ENCODE assay signal across 19 mouse cellular contexts in genomic region chr9:55246918-55247317, GRCm38 (mm10).
"Had no signal": no experiment of that assay in that cellular context is flagged by ENCODE, and none has a peak within 500 bp of the region (broad histone marks: within the 10 kb centered on the region; RNA-seq: fewer than 3 reads in every experiment).

No protein-coding gene starts in this region.

- H3K9ac ChIP-seq: liver, embryonic 15.5 days; liver, postnatal 0 days; lung, embryonic 15.5 days; midbrain, embryonic 12.5 days; neural tube, embryonic 13.5 days; neural tube, embryonic 15.5 days; stomach, embryonic 15.5 days had no signal

- H3K27ac ChIP-seq: liver, embryonic 15.5 days; lung, embryonic 15.5 days; midbrain, embryonic 10.5 days; midbrain, embryonic 12.5 days; neural tube, embryonic 13.5 days; neural tube, embryonic 15.5 days; stomach, embryonic 15.5 days; stomach, postnatal 0 days had no signal

- H3K36me3 ChIP-seq: liver, embryonic 15.5 days; lung, embryonic 15.5 days; midbrain, embryonic 10.5 days; midbrain, embryonic 12.5 days; neural tube, embryonic 13.5 days; neural tube, embryonic 15.5 days; stomach, embryonic 15.5 days had no signal

- H3K4me3 ChIP-seq: liver, embryonic 15.5 days; lung, embryonic 15.5 days; midbrain, embryonic 10.5 days; midbrain, embryonic 12.5 days; myocyte; neural tube, embryonic 13.5 days; neural tube, embryonic 15.5 days; stomach, embryonic 15.5 days had no signal

- H3K27me3 ChIP-seq: liver, embryonic 15.5 days; lung, embryonic 15.5 days; midbrain, embryonic 12.5 days; neural tube, embryonic 15.5 days; stomach, embryonic 15.5 days had no signal

- H3K4me1 ChIP-seq: liver, embryonic 15.5 days; neural tube, embryonic 13.5 days; neural tube, embryonic 15.5 days; stomach, embryonic 15.5 days had no signal

- DNase-seq: liver, postnatal 0 days; lung, adult 2 months; lung, postnatal 14 days; lung, postnatal 36 days; midbrain, embryonic 14.5 days; retina, postnatal 1 day; right cerebral cortex, adult 18-20 months; right cerebral cortex, postnatal 14 days; thymus, adult 2 months; thymus, postnatal 25 days had no signal
